ENCODE assay signal across 12 mouse cellular contexts in the genomic region with DNA sequence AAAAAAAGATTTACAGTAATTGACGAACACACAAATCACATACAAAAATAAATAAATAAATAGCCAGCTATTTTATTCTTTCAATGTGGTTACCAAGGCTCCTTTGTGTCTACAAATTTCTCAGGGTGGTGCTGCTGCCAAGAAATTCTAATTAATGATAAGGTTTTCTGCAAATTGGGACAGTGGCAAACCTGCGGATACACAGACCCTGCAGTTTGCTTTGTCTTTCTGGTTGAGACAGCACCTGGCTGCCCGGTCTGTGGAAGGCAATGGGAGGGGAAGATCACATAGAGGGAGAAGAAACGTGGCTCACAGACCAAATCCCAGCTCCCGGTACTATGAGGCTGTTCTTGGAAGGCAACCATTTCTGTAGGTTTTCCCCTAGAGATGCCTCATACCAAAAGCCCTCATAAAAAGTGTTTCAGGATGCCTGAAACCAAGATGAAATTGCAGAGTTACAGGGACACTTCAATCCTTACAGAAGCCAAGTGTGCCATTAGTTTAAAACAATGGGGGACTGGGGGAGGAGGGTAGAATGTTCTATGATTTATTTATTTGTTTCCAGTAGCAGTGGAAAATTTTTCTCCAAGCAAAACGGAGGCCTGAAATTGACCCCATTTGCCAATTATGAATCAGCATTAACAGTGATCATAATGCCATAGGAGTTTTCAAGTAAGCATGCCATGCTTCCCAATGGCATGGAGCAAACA. TPM values are rescaled to one million over a fixed set of nuclear protein-coding genes. Genes with fewer than 3 reads are reported as not detected.
DNase-seq lines count a peak whose midpoint lies in the region; ATAC-seq and TF ChIP-seq lines count a peak whose summit lies in the region.
"Had no signal": no experiment of that assay in that cellular context is flagged by ENCODE, and none has a peak within 500 bp of the region (broad histone marks: within the 10 kb centered on the region; RNA-seq: fewer than 3 reads in every experiment).

No protein-coding gene starts in this region.

- peak overlapping the region; percentile 92 for H3K4me3 ChIP-seq in layer of hippocampus, adult 2 months
- peak overlapping the region; percentile 69 for H3K4me3 ChIP-seq in forebrain, embryonic 13.5 days
- H3K4me3 ChIP-seq in midbrain, embryonic 13.5 days (replicated peaks) = peak overlapping the region; percentile 79

- peaks cover 50% of the 10 kb centered on the region for H3K4me1 ChIP-seq in forebrain, embryonic 13.5 days
- peaks cover 58% of the 10 kb centered on the region for H3K4me1 ChIP-seq in midbrain, embryonic 13.5 days (replicated peaks)

- ATAC-seq in forebrain, embryonic 13.5 days = no peak
- ATAC-seq in midbrain, embryonic 13.5 days = no peak
- ATAC-seq in megakaryocyte progenitor cell, adult 5-6 weeks (replicated peaks; ENCODE audit: poor library complexity) = no peak

- DNase-seq in cerebellum, adult 18-20 months = peak; percentile 36 to 45
- DNase-seq in cerebellum, postnatal 4 days (ENCODE audit: low spot score in 2 of 2) = no peak
- no peak for DNase-seq in layer of hippocampus, adult 2 months (ENCODE audit: low spot score in 2 of 2)
- DNase-seq in layer of hippocampus, adult 9-10 months (ENCODE audit: low spot score) = no peak
- DNase-seq in frontal cortex, adult 2 months (ENCODE audit: extremely low spot score in 1 of 2, low spot score in 1 of 2) = no peak
- DNase-seq: adrenal gland, adult 8-10 months; kidney, adult 11 months; right cerebral cortex, adult 18-20 months had no signal

- no peaks in the 10 kb centered on the region for H3K9me3 ChIP-seq in forebrain, embryonic 13.5 days (replicated peaks)
- no peaks in the 10 kb centered on the region for H3K9me3 ChIP-seq in midbrain, embryonic 13.5 days
- H3K9me3 ChIP-seq: embryonic facial prominence, embryonic 13.5 days had no signal

- no peaks in the 10 kb centered on the region for H3K36me3 ChIP-seq in forebrain, embryonic 13.5 days (ENCODE audit: poor library complexity, severe bottlenecking)
- no peaks in the 10 kb centered on the region for H3K36me3 ChIP-seq in midbrain, embryonic 13.5 days
- H3K36me3 ChIP-seq: embryonic facial prominence, embryonic 13.5 days had no signal

- TF ChIP-seq CTCF in layer of hippocampus, adult 2 months (conservative IDR thresholded peaks at IDR 0.05) = no peak

- no peaks in the 10 kb centered on the region for H3K27me3 ChIP-seq in forebrain, embryonic 13.5 days
- H3K27me3 ChIP-seq in midbrain, embryonic 13.5 days = no peaks in the 10 kb centered on the region
- H3K27me3 ChIP-seq: embryonic facial prominence, embryonic 13.5 days had no signal

- peak overlapping the region; percentile 45 for H3K9ac ChIP-seq in forebrain, embryonic 13.5 days
- H3K9ac ChIP-seq in midbrain, embryonic 13.5 days (replicated peaks) = peak overlapping the region; percentile 94
- H3K9ac ChIP-seq: embryonic facial prominence, embryonic 13.5 days had no signal

- WGBS in forebrain, embryonic 13.5 days = 40% methylated on average over 6 of the region's 6 CpGs
- WGBS in midbrain, embryonic 13.5 days = 50% methylated on average over 6 of the region's 6 CpGs

- peak overlapping the region; percentile 100 for H3K27ac ChIP-seq in layer of hippocampus, adult 2 months
- H3K27ac ChIP-seq in forebrain, embryonic 13.5 days = peak overlapping the region; percentile 71
- peak overlapping the region; percentile 54 for H3K27ac ChIP-seq in midbrain, embryonic 13.5 days
- H3K27ac ChIP-seq: embryonic facial prominence, embryonic 13.5 days had no signal

- peak overlapping the region; percentile 68 for H3K4me2 ChIP-seq in forebrain, embryonic 13.5 days
- H3K4me2 ChIP-seq in midbrain, embryonic 13.5 days (replicated peaks) = peak overlapping the region; percentile 74

RNA-seq across cellular contexts. Expression of a gene that starts 5.2 kb away (rescaled TPM):
- 10 to 100 TPM; 30.1 to 31.9 TPM for total RNA-seq in layer of hippocampus, adult 2 months (2021)
- 66.4 and 76.8 TPM in 2 replicates for polyA plus RNA-seq in forebrain, embryonic 13.5 days (2015; fragmentation: Nextera tagmentation; extraction: Ambion mirVana)
- polyA plus RNA-seq in midbrain, embryonic 13.5 days (2015; fragmentation: Nextera tagmentation; extraction: Ambion mirVana) = 84.5 and 92.2 TPM in 2 replicates
- polyA plus RNA-seq in frontal cortex, adult 2 months (2012; rRNA removed) = 18.2 and 19.2 TPM in 2 replicates
- total RNA-seq in megakaryocyte progenitor cell, adult 5-6 weeks (2015) = 5.5 and 6.8 TPM in 2 replicates
- 3.0 and 7.0 TPM in 2 replicates for total RNA-seq in megakaryocyte progenitor cell, adult 5-6 weeks (2017)

Comparison
In these comparisons a context has a peak if more than half of its experiments do, and no peak if none do; other contexts are left out.
1. DNase-seq: peak in cerebellum, adult 18-20 months (2 of 2); none in cerebellum, postnatal 4 days (0 of 2), layer of hippocampus, adult 2 months (0 of 2), layer of hippocampus, adult 9-10 months (single experiment) and frontal cortex, adult 2 months (0 of 2).
2. Peak in every context shown above with its lines, with median percentiles within 50 percentile points of each other: H3K27ac ChIP-seq and H3K4me3 ChIP-seq.